Mouse (Mus musculus) C2C12 (cell line): ENCODE data around the gene Gfy. TPM values are rescaled to one million over a fixed set of nuclear protein-coding genes. Genes with fewer than 3 reads are reported as not detected.

Experiments
- H3K27me3 ChIP-seq: one replicate; pipeline ENCODE4 v1.6.1; 2011; ENCODE audit not compliant: control insufficient read depth, insufficient read depth, insufficient read length
- H3K36me3 ChIP-seq: one replicate; pipeline ENCODE4 v1.6.1; 2011; ENCODE audit not compliant: control insufficient read depth, insufficient read depth
- H3K4me3 ChIP-seq: one replicate; pipeline ENCODE4 v1.5.1; 2011; ENCODE audit warnings: mild to moderate bottlenecking, control low read depth; ENCODE audit not compliant: poor library complexity, insufficient read depth, severe bottlenecking
- H3K79me2 ChIP-seq: one replicate; pipeline ENCODE4 v1.6.1; 2011; ENCODE audit not compliant: control insufficient read depth, insufficient read depth
- H3K79me3 ChIP-seq: one replicate; pipeline ENCODE4 v1.6.1; 2011; ENCODE audit warnings: low read depth, control low read depth
- H3ac ChIP-seq: one replicate; pipeline ENCODE3; 2011; ENCODE audit warnings: low read depth; ENCODE audit not compliant: control insufficient read depth, insufficient read length
- CEBPB ChIP-seq: IDR thresholded peaks from one replicate; pipeline ENCODE4 v1.6.1; 2011; ENCODE audit warnings: low read depth, mild to moderate bottlenecking, control low read depth, moderate library complexity
- CTCF ChIP-seq: IDR thresholded peaks from one replicate; pipeline ENCODE4 v1.5.1; 2011; ENCODE audit not compliant: control insufficient read depth, insufficient read depth, insufficient read length
- FOSL1 ChIP-seq: IDR thresholded peaks from one replicate; pipeline ENCODE4 v1.8.0; 2011; ENCODE audit warnings: mild to moderate bottlenecking, low read length; ENCODE audit not compliant: poor library complexity, insufficient read depth, severe bottlenecking
- MAX ChIP-seq: IDR thresholded peaks from one replicate; pipeline ENCODE4 v1.6.1; 2011; ENCODE audit warnings: mild to moderate bottlenecking, control low read depth
- MYOD1 ChIP-seq: IDR thresholded peaks from one replicate; pipeline ENCODE4 v1.6.1; 2011; ENCODE audit warnings: low read depth; ENCODE audit not compliant: control insufficient read depth, insufficient read length
- MYOG ChIP-seq: IDR thresholded peaks from one replicate; pipeline ENCODE4 v1.6.1; 2011; ENCODE audit not compliant: control insufficient read depth, insufficient read length; ENCODE audit errors: extremely low read depth
- USF1 ChIP-seq: IDR thresholded peaks from one replicate; pipeline ENCODE4 v1.6.1; 2011; ENCODE audit warnings: low read depth, mild to moderate bottlenecking, control low read depth, moderate library complexity
- polyA plus RNA-seq: library from polyadenylated mRNA; unstranded; fragments of >200 nt; fragmentation: generic; extraction: Trizol; gene quantifications from one replicate; pipeline ENCODE4 v1.2.1, GENCODE M21; 2012; ENCODE audit warnings: missing spikeins

Gfy gene
- polyA plus RNA-seq, 1 experiment: not detected

DNA sequence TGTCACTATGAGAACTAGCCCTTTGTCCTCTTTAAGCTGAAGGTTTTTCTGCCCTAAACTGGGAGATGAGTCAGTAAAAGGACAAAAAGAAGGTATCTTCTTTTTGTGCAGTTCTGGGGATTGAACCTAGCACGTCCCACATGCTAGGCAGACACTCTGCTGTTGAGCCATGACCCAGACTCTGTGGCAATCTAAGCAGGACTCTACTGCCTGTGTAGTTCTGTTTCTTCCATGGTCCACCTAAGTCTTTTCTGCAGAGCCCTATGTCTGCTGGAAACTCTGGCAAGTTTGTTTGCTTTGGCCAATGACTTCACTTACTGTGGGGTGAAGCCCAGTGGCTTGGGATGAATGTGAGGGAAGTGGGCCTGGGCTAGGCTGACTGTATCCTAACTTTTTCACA, 41.0 kb downstream of the Gfy start:
- TF ChIP-seq MYOD1: no peak
- TF ChIP-seq CTCF: no peak
- no peak for TF ChIP-seq FOSL1
- TF ChIP-seq MYOG: no peak
- TF ChIP-seq CEBPB: no peak
- no peaks in the 10 kb centered on the region for H3K79me2 ChIP-seq
- no peak overlapping the region for H3ac ChIP-seq
- no peaks in the 10 kb centered on the region for H3K79me3 ChIP-seq
- H3K4me3 ChIP-seq: no peak overlapping the region
- H3K27me3 ChIP-seq: no peaks in the 10 kb centered on the region
- no peaks in the 10 kb centered on the region for H3K36me3 ChIP-seq

DNA sequence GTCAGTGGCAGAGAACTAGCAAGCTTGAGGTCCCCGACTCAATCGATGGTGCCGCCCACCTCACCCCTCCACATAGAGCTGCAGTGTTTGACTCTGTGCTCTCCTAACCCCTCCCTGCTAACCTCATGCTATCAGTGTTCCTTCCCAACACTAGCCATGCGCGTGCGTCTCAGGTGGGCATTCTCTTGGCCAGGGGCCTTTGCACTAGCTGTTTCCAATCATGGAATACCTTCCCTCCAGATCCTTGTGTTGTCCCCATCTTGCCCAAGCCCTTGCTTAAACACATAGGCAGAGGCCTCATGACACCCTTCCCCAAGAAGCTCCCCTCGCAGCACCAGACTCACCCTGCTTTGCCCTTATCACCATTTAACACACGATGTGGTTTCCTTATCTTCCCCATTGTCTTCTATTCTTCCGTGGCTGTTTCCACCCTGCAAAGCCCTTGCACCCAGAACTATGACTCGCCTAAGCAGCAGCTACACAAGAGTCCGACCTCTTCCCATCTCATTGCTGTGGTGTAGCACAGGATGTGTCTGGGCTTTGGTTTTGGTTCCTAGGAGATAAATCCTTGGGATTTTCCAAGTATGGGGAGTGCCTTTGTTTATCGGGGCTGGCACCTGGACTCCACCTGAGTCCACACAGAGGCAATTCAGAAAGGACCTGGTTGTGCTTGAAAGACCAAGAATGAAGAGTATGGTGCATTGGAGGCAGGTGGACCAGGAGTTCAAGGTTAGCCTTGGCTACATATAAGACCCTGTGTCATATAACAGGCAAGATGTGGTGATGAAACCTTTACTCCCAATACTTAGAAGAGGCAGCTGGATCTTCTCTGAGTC, 42.0 kb downstream of the Gfy start:
- Histone ChIP-seq H3K36me3 (no peaks in the 10 kb centered on the region), H3K27me3 (no peaks in the 10 kb centered on the region)

DNA sequence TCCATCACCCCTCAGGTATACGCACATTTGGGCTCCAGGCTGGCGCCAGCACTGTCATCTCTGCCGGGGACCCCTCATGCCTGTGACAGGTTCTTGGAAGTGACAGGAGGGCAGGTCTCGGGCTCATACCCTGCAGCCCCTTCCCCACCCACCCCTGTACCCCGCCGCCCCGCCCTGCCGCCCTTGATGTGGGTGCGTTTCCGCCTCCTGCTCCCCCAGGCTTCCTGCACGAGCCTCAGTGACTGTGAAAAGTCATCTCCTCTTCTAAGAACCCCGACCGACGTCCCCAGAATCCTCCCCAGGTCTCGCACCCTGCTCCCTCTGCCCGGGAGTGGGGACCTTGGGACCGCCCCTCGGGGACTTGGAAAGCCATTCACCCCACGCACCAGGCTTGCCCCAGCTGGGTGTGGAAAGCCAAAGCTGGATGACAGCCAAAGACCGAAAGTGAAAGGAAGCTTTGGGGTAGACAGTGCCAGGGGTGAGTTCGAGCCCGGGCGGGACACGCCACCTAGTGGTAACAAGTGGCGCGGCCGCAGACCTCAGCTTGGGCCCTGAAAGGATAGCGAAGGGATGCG, 43.3 kb downstream of the Gfy start, which contains the start of the genes Gm45713 and Flt3l:
TSS of gene Gm45713 (minus strand) at position 239 of the 575 bp plus-strand sequence.
TSS of gene Flt3l (minus strand) at position 440 of the 575 bp plus-strand sequence.
- peak within 1 kb of the TSS; percentile 34 for H3K4me3 ChIP-seq
- peak within 1 kb of the TSS; percentile 76 for H3ac ChIP-seq
- no peaks in the 10 kb centered on the region for H3K27me3 ChIP-seq
- no peaks in the 10 kb centered on the region for H3K79me3 ChIP-seq
- no peaks in the 10 kb centered on the region for H3K79me2 ChIP-seq
- H3K36me3 ChIP-seq: no peaks in the 10 kb centered on the region
- TF ChIP-seq CTCF (peak; percentile 95), FOSL1 (no peak)

More for the DNA sequence above, 42.0 kb downstream of the Gfy start:
- no peaks in the 10 kb centered on the region for H3K79me3 ChIP-seq
- H3ac ChIP-seq: no peak overlapping the region
- no peaks in the 10 kb centered on the region for H3K79me2 ChIP-seq
- no peak overlapping the region for H3K4me3 ChIP-seq
- TF ChIP-seq USF1: no peak
- no peak for TF ChIP-seq MAX
- no peak for TF ChIP-seq FOSL1
- TF ChIP-seq MYOD1: no peak
- TF ChIP-seq CTCF: no peak
- TF ChIP-seq MYOG: no peak
- no peak for TF ChIP-seq CEBPB

DNA sequence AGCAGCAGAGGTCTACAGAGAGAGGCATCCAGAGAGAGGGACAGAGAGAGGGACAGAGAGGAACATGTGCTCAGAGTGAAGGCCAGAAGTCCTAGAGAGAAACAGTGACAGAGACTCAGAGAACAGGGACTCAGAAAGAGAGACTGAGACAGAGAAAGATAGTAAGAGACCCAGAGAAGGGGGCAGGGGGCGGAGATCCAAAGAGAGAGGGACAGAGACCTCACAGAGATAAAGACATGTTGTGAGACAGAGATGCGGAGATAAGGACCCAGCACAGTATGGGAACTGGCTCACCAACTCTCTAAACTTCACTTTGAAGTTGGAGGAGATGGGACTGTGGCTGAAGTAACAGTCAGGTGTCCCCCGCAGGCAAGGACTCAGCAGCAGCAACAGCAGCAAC, 44.0 kb downstream of the Gfy start:
- H3K27me3 ChIP-seq: no peaks in the 10 kb centered on the region
- no peak overlapping the region for H3K4me3 ChIP-seq
- H3K36me3 ChIP-seq: no peaks in the 10 kb centered on the region
- no peaks in the 10 kb centered on the region for H3K79me2 ChIP-seq
- TF ChIP-seq MAX (no peak), CTCF (no peak), USF1 (no peak), CEBPB (no peak), FOSL1 (no peak), MYOD1 (no peak), MYOG (no peak)
- H3ac ChIP-seq: no peak overlapping the region
- no peaks in the 10 kb centered on the region for H3K79me3 ChIP-seq

DNA sequence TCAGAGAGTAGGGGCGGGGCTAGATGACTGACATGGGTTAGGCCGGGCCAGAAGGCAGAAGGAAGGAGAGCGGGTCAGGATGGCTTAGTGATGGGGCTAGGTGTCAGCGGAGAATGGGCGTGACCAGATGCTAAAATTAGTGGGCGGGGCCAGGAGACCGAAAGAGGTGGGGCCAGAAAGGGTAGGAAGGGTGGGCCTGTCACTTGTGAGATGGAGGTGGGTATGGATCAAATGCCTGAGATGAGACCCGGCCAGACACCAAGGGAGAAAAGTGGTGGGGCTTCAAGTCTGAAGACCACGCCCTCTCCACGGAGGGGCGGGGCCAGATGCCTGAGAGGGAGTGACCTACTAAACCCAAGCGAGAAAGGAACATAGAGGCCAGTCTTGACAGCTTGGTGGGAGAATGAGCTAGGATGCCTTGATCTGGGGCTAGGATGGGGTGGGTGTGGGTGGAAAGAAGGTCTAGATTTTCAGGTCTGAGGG, 44.8 kb downstream of the Gfy start:
- Histone ChIP-seq H3K27me3 (no peaks in the 10 kb centered on the region), H3ac (no peak overlapping the region), H3K4me3 (no peak overlapping the region), H3K36me3 (no peaks in the 10 kb centered on the region), H3K79me2 (no peaks in the 10 kb centered on the region), H3K79me3 (no peaks in the 10 kb centered on the region)
- TF ChIP-seq MYOD1 (no peak), CEBPB (no peak), USF1 (no peak), MAX (no peak), CTCF (no peak), MYOG (no peak), FOSL1 (no peak)
